Mouse (Mus musculus): ENCODE data around the gene Gpr19.

Gene Gpr19

DNA sequence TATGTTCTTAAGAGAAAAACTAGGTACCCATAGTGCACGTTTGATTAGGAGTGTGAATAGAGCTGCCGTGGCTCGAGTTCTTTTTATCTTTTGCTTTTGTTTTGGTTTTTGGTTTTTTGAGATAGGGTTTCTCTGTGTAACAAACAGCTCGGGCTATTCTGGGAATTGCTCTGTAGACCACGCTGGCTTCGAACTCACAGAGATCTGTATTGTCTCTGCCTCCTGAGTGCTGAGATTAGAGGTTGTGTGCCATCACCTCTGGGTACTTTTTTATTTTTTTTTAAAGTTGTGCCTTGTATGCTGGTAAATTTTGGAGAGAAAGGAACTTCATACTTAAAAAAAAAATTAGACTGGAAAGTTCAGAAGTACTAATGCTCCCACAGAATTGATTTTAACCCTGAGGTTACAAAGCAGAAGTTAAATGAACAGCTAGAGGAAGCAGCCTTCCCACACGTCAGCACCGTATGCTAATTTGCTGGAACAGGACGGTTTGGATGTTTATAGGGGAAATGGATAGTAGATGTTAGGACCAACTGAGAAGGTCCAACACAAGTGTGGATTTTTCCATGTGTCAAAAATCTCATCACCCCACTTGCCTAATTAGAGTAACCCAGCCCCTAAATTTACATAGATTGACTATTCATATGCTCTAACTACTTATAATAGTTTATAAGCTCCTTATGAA lies 24.3 kb upstream of the Gpr19 start:
- no peak for DNase-seq (ENCODE audit: low spot score)

DNA sequence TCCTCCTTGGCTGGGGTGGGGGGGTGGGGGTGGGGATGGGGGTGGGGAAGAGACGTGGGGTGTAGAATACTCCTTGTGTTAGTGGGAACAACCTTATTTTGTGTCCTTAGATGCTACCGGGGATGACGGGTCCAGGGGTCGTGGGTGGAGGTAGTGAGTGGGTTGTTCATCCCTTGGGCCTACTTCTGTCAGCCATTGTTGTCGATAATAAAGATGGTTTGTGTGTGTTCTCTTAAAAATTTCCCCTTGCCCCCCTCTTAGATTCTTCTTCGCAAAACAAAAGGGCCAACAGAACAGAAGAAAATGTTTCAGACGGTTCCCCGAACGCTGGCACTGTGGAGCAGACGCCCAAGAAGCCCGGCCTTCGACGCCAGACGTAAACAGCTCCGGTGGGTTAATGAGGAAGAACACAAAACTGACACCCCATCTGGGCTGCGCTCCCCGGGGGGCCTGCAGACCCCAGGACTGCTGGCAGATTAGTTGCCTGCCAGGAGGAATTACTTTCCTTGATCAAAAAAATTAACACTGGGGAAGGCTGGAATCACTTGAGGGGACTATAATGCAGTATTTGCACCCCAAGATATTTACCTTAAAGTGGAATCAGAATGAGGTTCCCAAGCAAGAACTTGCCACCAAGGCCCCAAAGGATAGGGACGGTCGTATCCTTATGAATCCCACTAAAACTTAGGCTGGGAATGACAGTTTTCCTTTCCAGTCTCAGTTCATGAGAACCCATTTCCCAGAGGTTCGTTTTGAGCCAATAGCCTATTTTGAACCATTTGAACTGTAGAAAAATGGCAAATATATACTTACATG lies 23.5 kb upstream of the Gpr19 start:
- no peak for DNase-seq (ENCODE audit: low spot score)

DNA sequence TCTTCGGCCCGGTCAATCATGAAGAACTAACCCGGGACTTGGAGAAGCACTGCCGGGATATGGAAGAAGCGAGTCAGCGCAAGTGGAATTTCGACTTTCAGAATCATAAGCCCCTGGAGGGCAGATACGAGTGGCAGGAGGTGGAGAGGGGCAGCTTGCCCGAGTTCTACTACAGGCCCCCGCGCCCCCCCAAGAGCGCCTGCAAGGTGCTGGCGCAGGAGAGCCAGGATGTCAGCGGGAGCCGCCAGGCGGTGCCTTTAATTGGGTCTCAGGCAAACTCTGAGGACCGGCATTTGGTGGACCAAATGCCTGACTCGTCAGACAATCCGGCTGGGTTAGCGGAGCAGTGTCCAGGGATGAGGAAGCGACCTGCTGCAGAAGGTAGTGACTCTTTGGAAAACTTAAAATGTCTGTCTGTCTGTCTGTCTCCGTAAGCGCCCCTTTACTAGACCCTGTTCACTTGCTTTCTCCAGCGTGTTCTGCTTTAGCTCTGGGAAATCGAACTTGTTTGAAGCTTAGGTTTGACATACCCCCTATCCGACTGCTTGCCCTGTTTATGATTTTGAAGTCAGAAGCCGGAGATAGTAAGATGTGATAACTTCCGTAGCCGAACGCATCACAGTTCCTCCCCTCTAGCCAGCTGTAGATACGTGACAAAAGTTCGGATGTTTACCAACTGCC lies 22.8 kb upstream of the Gpr19 start:
- peak; percentile 26 for DNase-seq (ENCODE audit: low spot score)

DNA sequence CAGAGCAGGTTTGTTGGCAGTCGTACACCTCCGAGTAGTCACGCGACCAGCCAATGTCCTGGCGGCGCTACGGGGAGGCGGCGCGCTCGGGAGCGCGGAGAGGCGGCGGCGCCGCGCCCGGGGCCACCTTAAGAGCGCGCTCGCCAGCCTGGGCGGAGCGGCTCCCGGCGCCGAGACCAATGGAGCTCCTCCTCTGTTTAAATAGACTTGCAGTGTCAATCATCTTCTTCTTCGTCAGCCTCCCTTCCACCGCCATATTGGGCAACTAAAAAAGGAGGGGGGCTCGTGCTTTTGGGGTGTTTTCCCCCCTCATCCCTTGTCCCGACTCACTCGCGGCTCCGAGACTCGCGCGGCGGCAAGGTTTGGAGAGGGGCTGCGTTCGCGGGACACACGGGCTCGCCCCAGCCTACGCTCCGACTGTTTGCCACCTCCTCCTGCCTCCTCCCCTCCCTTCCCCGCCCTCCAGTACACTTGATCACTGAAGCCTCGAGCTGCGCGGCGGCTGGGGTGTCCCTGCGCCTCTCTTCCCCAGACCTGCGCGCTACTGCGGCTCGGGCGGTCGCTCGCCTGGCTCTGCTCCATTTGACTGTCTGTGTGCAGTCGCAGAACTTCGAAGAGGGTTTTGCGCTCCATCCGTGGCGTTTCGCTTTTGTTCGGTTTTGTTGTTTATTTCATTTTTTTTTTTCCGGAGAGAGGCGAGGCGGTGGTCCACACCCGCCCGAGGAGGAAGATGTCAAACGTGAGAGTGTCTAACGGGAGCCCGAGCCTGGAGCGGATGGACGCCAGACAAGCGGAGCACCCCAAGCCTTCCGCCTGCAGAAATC lies 22.0 kb upstream of the Gpr19 start, which contains the start of gene Cdkn1b:
Gene Cdkn1b (plus strand): TSS at position 212 of the 824 bp plus-strand sequence.
- DNase-seq (ENCODE audit: low spot score), result peak; percentile 80

DNA sequence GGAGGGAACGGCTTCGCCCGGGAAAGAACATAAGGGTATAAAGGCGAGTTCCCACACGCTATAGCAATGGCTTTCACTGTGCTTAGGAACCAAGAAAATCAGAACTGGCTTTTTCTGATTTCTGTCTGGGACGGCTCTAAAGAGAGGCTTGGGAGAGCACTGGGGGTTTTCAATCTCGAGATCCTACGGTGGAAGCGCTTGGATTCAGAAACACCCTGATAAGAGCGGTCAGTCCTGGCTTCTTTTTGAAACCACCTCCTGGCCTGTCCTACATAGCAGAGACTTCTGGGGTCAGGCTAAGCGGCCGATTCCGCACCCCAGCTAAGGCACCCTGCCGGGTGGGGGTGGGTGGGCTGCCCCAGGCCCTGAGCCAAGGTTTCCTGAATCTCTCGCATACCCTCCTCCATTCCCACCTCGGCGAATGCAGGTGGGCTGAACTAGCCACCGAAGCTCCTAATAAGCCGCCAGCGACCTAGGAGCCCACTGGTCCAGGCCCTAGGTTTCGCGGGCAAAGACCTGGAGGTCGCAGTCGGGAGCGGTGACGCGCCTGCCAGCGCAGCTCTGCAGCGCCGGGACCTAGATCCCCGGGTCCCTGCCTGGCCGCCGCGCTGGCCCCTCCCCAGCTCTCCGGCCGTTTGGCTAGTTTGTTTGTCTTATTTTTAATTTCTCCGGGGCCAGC lies 21.3 kb upstream of the Gpr19 start:
- no peak for DNase-seq (ENCODE audit: low spot score)

DNA sequence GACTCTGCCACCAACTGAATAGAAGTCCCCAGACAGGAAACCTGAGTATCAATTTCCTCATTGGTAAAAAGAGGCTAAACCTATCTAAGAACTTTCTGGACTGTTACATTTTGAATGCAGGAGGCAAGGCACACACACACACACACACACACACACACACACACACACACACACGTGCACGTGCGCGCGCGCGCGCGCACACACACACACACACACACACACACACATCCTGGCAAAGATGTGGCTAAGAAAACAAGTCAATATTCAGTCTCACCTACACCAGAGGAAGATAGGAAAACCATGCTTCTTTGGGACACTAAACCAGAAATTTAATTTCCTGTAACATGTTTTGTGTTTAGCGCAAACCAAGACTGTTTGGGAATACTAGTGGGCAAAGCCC lies 20.4 kb upstream of the Gpr19 start:
- no peak for DNase-seq (ENCODE audit: low spot score)

DNA sequence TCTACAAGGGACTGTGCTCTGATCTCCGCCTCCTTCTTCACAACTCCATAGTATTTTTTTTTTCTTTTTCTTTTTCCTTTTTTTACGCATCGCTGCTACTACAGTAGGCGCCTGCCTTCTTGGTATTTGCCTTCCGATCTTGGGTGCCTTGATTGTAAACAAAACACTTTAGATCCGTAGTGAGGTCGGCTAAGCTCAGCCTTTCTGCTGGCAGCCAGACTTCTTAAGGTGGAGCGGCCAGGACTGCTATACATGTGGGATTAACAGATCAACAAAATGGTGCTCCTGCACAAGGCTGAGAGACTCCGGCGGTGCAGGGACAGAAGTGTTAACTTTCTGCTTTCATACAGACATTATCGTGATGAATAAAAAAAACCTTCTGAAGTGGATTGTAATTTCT lies 18.7 kb upstream of the Gpr19 start:
- DNase-seq (ENCODE audit: low spot score), result peak; percentile 28

DNA sequence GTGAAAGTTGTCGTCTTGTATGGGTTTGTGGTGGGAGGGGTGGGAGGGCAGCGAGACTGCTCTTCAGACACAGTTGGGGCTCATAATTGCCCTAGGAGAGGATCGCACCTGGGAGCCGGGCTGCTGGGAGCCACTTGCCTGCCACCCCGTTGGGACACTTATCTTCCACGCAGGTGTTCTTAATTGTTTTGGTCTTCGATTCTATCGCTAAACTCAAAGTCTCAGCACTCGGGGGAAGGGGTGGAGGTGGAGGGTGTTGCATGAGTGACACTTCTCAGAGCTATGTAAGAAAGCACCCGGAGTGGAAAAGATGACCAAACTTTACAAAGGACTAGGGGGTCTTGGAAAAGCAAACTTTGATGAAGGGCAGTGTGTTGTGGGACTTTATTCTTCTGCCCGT lies 18.3 kb upstream of the Gpr19 start:
- DNase-seq (ENCODE audit: low spot score), result no peak

DNA sequence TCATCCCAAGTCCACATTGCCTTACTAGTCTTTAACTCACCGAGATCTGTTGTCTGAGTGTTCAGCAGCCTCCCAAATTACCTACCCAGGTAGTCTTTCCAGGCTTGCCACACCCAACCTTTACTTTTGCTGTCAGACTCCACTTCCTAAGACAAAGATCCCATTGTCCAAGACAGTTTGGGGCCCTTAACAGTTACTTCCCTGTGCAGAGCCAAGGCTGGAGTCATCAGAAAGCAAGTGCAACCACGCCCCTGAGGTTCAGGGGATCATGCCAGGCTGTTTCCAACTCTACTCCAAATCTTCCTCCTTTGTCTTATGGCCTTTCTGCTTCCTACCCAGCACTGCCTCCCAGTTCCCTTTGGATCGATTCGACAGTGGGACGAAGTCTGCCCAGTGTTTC lies 16.1 kb upstream of the Gpr19 start:
- no peak for DNase-seq (ENCODE audit: low spot score)

DNA sequence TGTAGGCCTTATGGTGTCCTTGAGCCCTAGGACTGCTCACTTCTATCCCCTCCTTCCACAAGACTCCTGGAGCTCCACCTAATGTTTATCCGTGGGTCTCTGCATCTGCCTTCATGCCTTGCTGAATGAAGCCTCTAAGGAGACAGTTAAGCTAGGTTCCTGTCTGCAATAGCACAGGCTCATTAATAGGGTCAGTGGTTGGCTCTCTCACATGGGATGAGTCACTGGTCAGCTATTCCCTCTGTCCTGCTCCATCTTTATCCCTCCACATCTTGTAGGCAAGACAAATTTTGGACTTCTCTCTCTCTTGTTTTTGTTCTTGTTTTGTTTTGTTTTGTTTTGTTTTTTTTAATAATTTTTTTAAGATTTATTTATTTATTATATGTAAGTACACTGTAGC lies 7.4 kb upstream of the Gpr19 start:
- no peak for DNase-seq (ENCODE audit: low spot score)

DNA sequence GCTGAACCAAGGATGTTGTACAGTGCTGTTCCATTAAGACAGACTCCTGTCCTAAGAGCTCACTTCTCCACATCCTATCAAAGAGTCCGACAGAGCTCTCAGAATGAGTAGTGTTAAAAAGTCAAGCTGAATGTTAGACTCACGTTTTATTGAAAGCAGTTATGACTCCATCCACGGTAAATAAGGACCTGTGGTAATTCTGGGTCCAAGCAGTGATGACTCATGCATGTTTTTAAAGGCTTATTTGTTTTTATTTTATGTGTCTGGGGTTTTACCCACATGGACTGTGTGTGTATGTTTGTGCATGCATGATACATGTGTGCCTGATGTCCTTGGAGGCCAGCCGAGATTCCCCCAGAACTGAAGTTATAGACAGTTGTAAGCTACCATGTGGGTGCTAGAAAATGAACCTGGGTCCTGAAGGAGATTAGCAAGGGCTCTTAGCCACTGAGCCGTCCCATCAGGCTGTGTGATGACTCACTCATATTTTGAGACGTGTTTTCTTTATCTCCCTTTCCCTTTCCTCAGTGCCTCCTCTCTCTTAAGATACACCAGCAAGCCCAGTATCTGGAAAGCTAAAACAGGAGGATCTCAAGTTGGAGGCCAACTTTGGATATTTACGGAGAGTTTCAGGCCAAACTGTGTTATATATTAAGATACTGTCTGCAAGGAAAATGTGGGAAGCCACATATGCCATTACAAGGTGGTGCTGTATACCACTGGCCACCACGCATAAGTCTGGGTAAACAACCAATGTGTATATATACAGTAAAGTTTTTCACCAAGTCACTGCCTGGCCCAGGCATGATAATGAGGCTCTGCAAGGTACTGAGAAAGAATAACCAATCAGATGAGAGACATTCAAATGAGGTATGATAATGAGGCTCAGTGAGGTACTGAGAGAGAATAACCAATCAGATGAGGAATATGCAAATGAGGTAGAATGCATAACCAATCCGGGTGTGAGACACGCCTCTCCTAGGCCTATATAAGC lies 5.8 kb upstream of the Gpr19 start:
- DNase-seq (ENCODE audit: low spot score), result no peak

DNA sequence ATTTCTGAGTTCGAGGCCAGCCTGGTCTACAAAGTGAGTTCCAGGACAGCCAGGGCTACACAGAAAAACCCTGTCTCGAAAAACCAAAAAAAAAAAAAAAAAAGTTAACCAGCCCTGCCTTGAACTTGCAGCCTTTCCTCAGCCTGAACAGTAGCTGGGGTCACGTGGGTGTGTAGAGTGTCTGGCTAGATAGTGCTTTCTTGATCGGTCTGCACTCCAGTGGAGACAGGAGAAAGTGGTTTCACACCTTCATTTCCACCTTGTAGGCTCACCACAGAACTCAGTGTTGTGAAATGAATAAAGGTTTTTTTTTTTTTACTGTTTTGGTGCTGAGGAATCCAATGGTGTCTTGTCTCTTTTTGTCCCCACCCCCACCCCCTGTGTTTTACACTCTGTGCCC lies 5.0 kb upstream of the Gpr19 start:
- no peak for DNase-seq (ENCODE audit: low spot score)

DNA sequence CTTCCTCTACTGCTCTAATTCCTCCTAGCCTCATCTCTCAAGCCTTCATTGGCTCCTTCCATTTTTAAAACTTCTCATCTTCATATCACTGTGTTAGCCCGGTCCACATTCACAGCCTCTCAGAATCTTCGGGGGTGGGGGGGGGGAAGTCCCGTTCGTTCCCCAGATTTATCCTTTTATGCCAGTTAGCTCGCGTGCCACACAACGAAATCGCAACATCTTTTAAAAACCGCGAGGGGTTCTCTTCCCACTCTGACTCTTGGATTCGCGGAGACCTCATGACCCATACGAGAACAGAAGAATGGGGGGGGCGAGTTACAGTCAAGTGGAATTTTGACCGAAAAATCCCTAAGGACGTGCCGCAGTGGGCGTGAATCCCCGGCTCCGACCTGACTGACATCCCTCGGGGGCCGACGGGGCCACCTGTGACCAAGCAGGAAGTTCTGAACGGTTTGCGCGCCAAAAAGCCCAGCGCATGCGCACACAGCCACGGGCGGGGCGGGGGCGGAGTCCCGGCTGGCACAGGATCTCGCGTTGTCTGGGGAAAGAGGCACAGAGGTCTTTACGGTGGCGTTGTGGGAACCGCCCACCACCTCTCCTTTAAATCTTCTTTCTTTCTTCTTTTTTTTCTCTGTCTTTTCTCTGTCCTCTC lies 809 bp downstream of the Gpr19 start:
- peak; percentile 97 for DNase-seq (ENCODE audit: low spot score)

DNA sequence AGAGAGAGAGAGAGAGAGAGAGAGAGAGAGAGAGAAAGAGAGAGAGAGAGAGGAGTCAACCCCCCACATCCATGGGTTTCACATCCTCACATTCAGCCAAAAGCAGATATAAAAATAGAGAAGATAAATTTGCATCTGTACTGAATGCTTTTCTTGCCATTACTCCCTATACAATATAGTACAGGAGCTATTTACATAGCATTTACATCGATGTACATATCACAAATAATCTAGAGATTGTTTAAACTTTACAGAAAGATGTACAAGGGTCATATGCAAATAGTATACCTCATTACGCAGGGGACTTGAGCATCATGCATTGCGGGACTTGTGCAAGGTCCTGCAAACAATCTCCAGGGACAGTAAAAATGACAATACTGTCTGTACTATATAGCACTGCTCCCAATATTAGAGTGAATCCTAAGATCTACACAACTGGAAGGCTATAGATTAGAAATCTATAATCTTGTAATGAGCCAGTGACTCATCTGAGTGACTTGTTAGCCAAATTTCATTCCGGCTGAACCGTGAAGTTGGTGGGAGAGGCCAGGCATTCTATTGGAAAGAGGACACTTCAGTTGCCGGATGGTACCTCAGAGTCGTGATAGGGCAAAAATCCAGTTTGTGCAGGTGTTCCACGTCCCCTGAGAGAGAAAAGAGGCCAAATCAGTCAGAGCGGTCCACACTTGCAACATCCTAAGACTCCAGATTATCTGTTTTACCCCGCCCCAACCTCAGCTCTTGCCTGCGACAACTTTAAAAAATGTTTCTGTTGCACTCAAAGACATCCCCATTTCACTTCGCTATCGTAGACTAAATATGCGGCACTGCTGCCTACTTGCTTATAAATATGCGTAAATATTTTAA lies 1.6 kb downstream of the Gpr19 start:
- no peak for DNase-seq (ENCODE audit: low spot score)

DNA sequence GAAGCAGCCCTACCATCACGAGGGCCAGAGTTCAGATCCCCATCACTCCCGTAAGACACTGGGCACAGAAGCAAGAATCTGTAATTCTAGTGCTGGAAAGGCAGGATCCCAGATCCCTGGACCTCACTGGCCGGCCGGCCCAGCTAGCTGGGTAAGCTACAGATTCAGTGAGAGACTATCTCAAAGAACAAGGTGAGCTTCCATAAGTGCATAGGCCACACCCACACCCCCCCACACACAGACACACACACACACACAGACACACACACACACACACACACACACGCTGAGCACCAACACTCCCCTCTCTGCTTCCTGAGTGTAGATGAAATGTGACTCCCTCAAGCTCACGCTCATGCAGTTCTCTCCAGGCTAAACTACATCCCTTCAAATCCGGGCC lies 7.9 kb downstream of the Gpr19 start:
- no peak for DNase-seq (ENCODE audit: low spot score)

DNA sequence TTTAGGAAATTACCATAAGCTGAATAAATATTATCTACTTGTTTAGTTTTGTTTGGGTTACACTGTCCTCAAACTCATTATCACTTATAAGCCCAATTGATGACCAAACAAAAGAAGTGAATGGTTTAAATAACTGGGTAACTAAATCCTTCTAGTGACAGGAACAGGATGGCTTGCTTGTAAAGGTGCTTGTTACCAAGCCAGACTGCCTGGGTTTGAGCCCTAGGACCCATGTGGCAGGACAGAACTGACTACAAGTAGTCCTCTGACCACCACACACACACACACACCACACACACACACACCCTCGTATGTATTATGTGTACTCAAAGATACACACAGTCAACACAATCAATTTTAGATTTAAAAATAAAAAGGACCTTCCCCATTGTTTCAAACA lies 8.6 kb downstream of the Gpr19 start:
- DNase-seq (ENCODE audit: low spot score), result no peak

DNA sequence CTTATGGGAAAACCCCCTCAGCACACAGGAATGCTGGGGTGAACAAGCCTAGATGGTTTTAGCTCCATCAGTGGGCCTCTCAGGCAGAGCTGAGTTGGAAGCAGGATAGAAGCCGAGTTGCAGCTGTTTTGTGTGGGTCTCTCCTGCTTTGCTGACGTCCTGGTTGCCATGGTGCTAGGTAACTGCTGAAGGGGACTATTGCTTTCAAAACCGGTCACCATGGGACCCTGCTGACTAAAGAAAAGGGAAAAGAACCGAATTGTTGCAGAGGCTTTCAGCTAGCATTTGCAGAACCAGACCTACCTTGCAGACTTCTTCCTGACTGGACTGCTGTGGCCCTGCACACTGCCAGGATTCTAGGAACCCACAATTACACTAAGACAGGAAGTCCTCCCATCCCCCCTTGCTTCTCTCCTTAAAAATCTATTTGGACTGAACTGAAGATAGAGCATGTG lies 9.8 kb downstream of the Gpr19 start:
- no peak for DNase-seq (ENCODE audit: low spot score)

DNA sequence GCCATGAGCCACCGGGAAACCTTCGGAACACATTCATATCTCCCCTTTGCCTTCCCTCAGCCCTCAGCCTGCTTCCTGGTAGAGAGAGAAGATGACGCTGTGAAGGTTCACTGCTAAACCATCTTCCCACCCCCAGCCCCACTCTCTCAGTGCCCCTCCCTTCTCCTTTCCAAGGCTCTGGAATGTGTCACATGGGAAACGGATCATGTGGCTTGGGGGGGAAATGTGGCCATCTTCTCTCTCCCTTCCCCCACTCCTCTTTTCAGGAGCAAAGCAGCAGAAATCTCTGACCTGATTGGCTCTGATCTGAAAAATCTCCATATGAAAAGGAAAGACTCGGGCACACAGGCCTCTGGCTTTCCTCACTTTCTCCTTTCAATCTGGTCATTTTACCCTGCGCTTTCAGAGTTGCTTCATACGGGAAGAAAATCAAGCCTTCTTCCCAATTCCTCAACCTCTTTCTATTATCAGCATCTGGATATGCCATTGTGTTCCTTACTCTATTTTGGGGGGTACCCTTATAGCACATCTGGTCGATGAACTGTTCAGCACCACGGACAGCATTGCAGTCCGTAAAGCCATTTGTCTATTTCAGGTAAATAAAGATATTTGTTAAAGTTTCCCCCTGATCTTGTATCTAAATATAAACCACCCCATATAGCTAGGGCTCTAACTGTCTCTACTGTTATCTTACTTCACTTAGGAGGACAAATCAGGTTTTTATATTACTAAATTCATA lies 10.5 kb downstream of the Gpr19 start:
- no peak for DNase-seq (ENCODE audit: low spot score)

Measured in ovary, postnatal 10 days (tissue).